Mouse (Mus musculus) bone marrow, adult 2 months (tissue): ENCODE results near the gene Rai1. TPM values are rescaled to one million over a fixed set of nuclear protein-coding genes. Genes with fewer than 3 reads are reported as not detected.

Experiments used
- H3K27ac ChIP-seq: fragments of 200-500 bp; 2 replicates; pipeline ENCODE4 v1.5.1; 2012; ENCODE audit warnings: low read depth, mild to moderate bottlenecking, control low read depth, inconsistent platforms, low read length; ENCODE audit not compliant: control insufficient read depth, poor library complexity, insufficient read depth
- H3K4me1 ChIP-seq: fragments of 200-500 bp; 2 replicates; pipeline ENCODE4 v1.6.1; 2011; ENCODE audit warnings: low read length; ENCODE audit not compliant: control insufficient read depth, insufficient read depth
- H3K4me3 ChIP-seq: fragments of 200-500 bp; replicated peaks from 2 replicates; pipeline ENCODE3; 2011; ENCODE audit warnings: mild to moderate bottlenecking, low read depth, low read length, control low read depth; ENCODE audit not compliant: control insufficient read depth
- CTCF ChIP-seq: fragments of 200-500 bp; IDR thresholded peaks from 2 replicates; pipeline ENCODE4 v1.5.1; 2011; ENCODE audit warnings: low read length, control low read depth; ENCODE audit not compliant: control insufficient read depth, insufficient read depth
- POLR2A ChIP-seq: fragments of 200-500 bp; IDR thresholded peaks from 2 replicates; pipeline ENCODE4 v1.6.1; 2011; ENCODE audit warnings: low read depth, mild to moderate bottlenecking, control low read depth, low read length, borderline replicate concordance; ENCODE audit not compliant: control insufficient read depth
- WGBS: fragments of 180-500 bp; shearing (Covaris S2); methylation state at CpG from one replicate; pipeline ENCODE4 v1.1.7; 2018; 5-methylcytosine and 5-hydroxymethylcytosine counted together
- polyA plus RNA-seq: library from polyadenylated mRNA; stranded (reverse); fragments of >200 nt; gene quantifications from 2 replicates; pipeline ENCODE4 v1.2.4, GENCODE M21; 2011; ENCODE audit warnings: low replicate concordance; ENCODE audit not compliant: missing spikeins, insufficient read depth, insufficient read length

Gene Rai1
- polyA plus RNA-seq, 1 experiment, result 26.8 TPM

GRCm38 (mm10) chr11:60205026-60205425 lies 100.2 kb downstream of the Rai1 start:
- TF ChIP-seq POLR2A, result no peak
- no peak for TF ChIP-seq CTCF
- peaks cover 7% of the 10 kb centered on the region; the same call in 1 of the 2 replicates for H3K4me1 ChIP-seq

DNA sequence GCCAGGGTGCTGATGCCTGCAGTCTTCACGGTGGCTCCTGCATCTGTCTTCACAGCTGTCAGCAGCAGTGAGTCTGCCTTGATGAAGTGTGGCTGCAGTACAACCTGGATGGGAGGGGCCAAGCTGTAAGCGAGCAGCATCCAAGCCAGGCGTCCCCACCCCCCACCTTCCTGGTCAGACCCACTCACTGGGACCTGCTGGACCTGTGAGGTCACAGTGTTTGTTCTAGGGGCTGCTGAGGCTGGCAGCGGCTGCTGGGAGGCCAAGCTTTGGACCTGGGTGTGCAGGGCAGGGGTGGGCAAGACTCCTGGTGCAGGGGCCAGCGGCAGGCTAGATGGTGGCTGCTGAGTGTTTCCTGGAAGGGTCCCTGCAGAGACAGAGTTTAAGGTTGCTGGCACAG lies 101.4 kb downstream of the Rai1 start:
- 82% methylated on average over 5 of the region's 5 CpGs for WGBS
- H3K27ac ChIP-seq, result no peak overlapping the region
- no peak for TF ChIP-seq CTCF
- no peak for TF ChIP-seq POLR2A
- peaks cover 11% of the 10 kb centered on the region; the same call in 1 of the 2 replicates for H3K4me1 ChIP-seq
- no peak overlapping the region for H3K4me3 ChIP-seq

More at GRCm38 (mm10) chr11:60205026-60205425, 100.2 kb downstream of the Rai1 start:
- Histone ChIP-seq H3K27ac (no peak overlapping the region), H3K4me3 (no peak overlapping the region)
- 63% methylated on average over 12 of the region's 12 CpGs for WGBS

DNA sequence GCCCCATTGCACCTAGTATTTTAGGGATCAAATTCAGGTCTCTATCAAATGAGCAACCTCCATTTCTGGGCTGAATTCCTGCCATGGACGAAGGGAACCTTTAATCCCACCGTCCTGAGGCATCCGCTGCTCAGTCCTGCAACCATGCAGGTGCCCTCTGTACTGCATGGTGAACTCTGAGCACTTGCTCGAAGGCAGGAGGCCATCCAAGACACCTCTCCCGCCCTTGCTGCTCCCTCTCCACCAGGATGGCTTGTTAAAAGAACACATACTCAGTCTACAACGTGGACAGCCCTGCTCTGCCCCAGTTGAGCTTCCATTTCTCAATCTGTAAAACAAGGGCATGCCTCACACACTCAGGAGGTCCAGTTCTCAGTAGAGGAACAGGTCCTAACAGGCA lies 103.4 kb downstream of the Rai1 start:
- TF ChIP-seq CTCF (no peak), POLR2A (no peak)
- WGBS, result 76% methylated on average over 6 of the region's 6 CpGs
- Histone ChIP-seq H3K4me1 (peaks cover 12% of the 10 kb centered on the region; the same call in 1 of the 2 replicates), H3K4me3 (no peak overlapping the region), H3K27ac (no peak overlapping the region)

GRCm38 (mm10) chr11:60208712-60209111 lies 103.9 kb downstream of the Rai1 start:
- Histone ChIP-seq H3K4me1 (peaks cover 12% of the 10 kb centered on the region; the same call in 1 of the 2 replicates), H3K27ac (no peak overlapping the region), H3K4me3 (no peak overlapping the region)
- TF ChIP-seq CTCF (no peak), POLR2A (no peak)
- WGBS, result 63% methylated on average over 4 of the region's 4 CpGs

GRCm38 (mm10) chr11:60209217-60209932 lies 104.6 kb downstream of the Rai1 start:
- H3K4me1 ChIP-seq, result peaks cover 12% of the 10 kb centered on the region; the same call in 1 of the 2 replicates
- H3K27ac ChIP-seq, result no peak overlapping the region
- H3K4me3 ChIP-seq, result peak overlapping the region; percentile 5
- no peak for TF ChIP-seq CTCF
- TF ChIP-seq POLR2A, result no peak
- 29% methylated on average over 7 of the region's 7 CpGs for WGBS

- Histone ChIP-seq H3K4me3 (peak overlapping the region; percentile 52), H3K4me1 (peaks cover 12% of the 10 kb centered on the region; the same call in 1 of the 2 replicates), H3K27ac (0 out of 2 replicates have a peak overlapping the region, but pooled peaks have one; percentile 4)
- WGBS, result 0% methylated on average over 2 of the region's 2 CpGs
- TF ChIP-seq CTCF, result no peak
- no peak for TF ChIP-seq POLR2A
Measured at GRCm38 (mm10) chr11:60209933-60210249, 105.1 kb downstream of the Rai1 start.

DNA sequence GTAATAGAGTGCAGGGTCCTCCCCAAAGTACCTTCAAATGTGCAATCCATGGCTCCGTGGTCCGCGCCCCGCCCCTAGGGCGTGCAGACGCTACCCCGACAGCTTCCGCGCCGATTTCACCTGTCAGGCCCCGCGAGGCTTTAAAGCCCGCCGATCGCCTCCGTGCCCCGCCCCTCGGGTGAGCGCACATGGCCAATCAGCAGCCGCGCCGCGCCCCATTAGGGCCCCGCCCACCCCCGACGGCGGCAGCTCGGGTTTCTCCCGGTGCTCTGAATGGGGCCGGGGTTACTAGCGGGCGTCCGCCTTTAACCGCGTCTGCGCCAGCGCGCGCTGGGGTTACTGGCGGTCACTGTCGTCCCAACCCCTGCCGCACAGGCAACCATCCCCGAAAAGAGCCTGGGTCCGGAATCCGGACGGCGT lies 105.5 kb downstream of the Rai1 start:
- H3K4me1 ChIP-seq, result peaks cover 12% of the 10 kb centered on the region; the same call in 1 of the 2 replicates

GRCm38 (mm10) chr11:60211152-60211551 lies 106.3 kb downstream of the Rai1 start:
- no peak overlapping the region for H3K4me3 ChIP-seq
- no peak for TF ChIP-seq CTCF
- TF ChIP-seq POLR2A, result no peak
- WGBS, result 70% methylated on average over 3 of the region's 3 CpGs
- peaks cover 12% of the 10 kb centered on the region; the same call in 1 of the 2 replicates for H3K4me1 ChIP-seq
- H3K27ac ChIP-seq, result no peak overlapping the region

More for the DNA sequence above, 105.5 kb downstream of the Rai1 start:
- peak; percentile 30; the same call in 1 of the 2 replicates for TF ChIP-seq POLR2A
- no peak for TF ChIP-seq CTCF
- H3K4me3 ChIP-seq, result peak overlapping the region; percentile 62
- peak overlapping the region; percentile 54 for H3K27ac ChIP-seq
- WGBS, result under 1% methylated on average over 47 of the region's 47 CpGs

- no peak overlapping the region for H3K4me3 ChIP-seq
- TF ChIP-seq POLR2A, result no peak
- no peak for TF ChIP-seq CTCF
- H3K4me1 ChIP-seq, result peaks cover 13% of the 10 kb centered on the region; the same call in 1 of the 2 replicates
- 56% methylated on average over 12 of the region's 12 CpGs for WGBS
- no peak overlapping the region for H3K27ac ChIP-seq
Measured at GRCm38 (mm10) chr11:60211761-60212160, 106.9 kb downstream of the Rai1 start.
